Mouse (Mus musculus): ENCODE results near the gene Tulp3.
A peak's percentile ranks its signal among the peaks of the same experiment; 100 is the strongest.
"Not testable (repeated sequence)": the region's sequence is repeated elsewhere in the genome, so short reads cannot be mapped to it uniquely, and the experiment has no call there.

The Tulp3 gene

GRCm38 (mm10) chr6:128355201-128355681, 410 bp downstream of the Tulp3 start:
- DNase-seq, result no peak

- no peak for DNase-seq
Observed at GRCm38 (mm10) chr6:128354140-128354539, 1.5 kb downstream of the Tulp3 start.

- no peak for DNase-seq
Observed at GRCm38 (mm10) chr6:128349711-128350110, 5.9 kb downstream of the Tulp3 start.

- no peak for DNase-seq
Observed at GRCm38 (mm10) chr6:128346782-128347181, 8.9 kb downstream of the Tulp3 start.

- DNase-seq, result no peak
Observed at GRCm38 (mm10) chr6:128345623-128346022, 10.0 kb downstream of the Tulp3 start.

- DNase-seq, result no peak
Observed at GRCm38 (mm10) chr6:128341956-128342723, 13.5 kb downstream of the Tulp3 start.

GRCm38 (mm10) chr6:128338876-128339275, 16.8 kb downstream of the Tulp3 start:
- DNase-seq, result no peak

- no peak for DNase-seq
Observed at GRCm38 (mm10) chr6:128337467-128337866, 18.2 kb downstream of the Tulp3 start.

GRCm38 (mm10) chr6:128334397-128335124, 21.1 kb downstream of the Tulp3 start:
- DNase-seq, result peak; percentile 62

GRCm38 (mm10) chr6:128318317-128318716, 37.3 kb downstream of the Tulp3 start:
- peak; percentile 52 for DNase-seq

- DNase-seq, result no peak
Observed at GRCm38 (mm10) chr6:128315597-128315996, 40.1 kb downstream of the Tulp3 start.

GRCm38 (mm10) chr6:128314796-128315195, 40.9 kb downstream of the Tulp3 start:
- DNase-seq, result no peak

- peak; percentile 54 for DNase-seq
Observed at GRCm38 (mm10) chr6:128308311-128308710, 47.3 kb downstream of the Tulp3 start.

GRCm38 (mm10) chr6:128304801-128305200, 50.9 kb downstream of the Tulp3 start:
- DNase-seq, result no peak

- not testable (repeated sequence) for DNase-seq
Observed at GRCm38 (mm10) chr6:128302640-128303039, 53.0 kb downstream of the Tulp3 start.

- no peak for DNase-seq
Observed at GRCm38 (mm10) chr6:128301891-128302290, 53.8 kb downstream of the Tulp3 start.

- DNase-seq, result no peak
Observed at GRCm38 (mm10) chr6:128301458-128301857, 54.2 kb downstream of the Tulp3 start.

GRCm38 (mm10) chr6:128300134-128301001, 55.3 kb downstream of the Tulp3 start, which contains the start of gene Tead4:
Gene Tead4, minus strand, starts transcription at chr6:128300823.
- peak; percentile 67 for DNase-seq

- DNase-seq, result peak; percentile 21
Observed at GRCm38 (mm10) chr6:128299292-128300133, 56.1 kb downstream of the Tulp3 start.

- DNase-seq, result no peak
Observed at GRCm38 (mm10) chr6:128298246-128298645, 57.4 kb downstream of the Tulp3 start.

- peak; percentile 87 for DNase-seq
Observed at GRCm38 (mm10) chr6:128296750-128297393, 58.8 kb downstream of the Tulp3 start.
